Mouse (Mus musculus) brain, embryonic 14.5 days (tissue): ENCODE data around the gene Acot6.

Experiments used
- CTCF ChIP-seq: fragments of 200-500 bp; IDR thresholded peaks from 2 replicates; pipeline ENCODE4 v1.5.1; 2012; ENCODE audit warnings: inconsistent platforms, mild to moderate bottlenecking, moderate library complexity, borderline replicate concordance; ENCODE audit not compliant: insufficient read depth, insufficient read length; ENCODE audit errors: extremely low read depth
- POLR2A ChIP-seq: fragments of 200-500 bp; IDR thresholded peaks from 2 replicates; pipeline ENCODE4 v1.6.1; 2012; ENCODE audit warnings: mild to moderate bottlenecking, inconsistent platforms, borderline replicate concordance; ENCODE audit not compliant: poor library complexity, insufficient read depth, insufficient read length, severe bottlenecking; ENCODE audit errors: extremely low read depth

DNA sequence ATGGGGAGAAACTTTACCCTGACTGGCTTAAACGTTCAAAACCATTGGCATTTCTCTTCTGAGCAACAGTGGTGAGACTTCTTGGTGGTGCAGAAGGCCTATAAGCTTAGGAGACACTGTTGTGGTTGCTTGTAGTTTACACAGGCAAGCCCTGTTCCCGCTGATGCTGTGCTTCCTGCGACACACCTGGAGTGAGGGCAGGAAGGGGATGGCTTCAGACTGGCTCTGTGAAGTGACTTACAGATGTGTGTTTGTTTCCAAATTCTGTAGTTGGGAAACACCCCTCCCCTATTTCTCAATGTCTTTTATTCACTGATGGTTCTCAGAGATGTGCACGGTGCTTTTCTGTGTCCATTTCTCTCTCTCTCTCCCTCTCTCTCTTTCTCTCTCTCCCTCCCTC, 39.7 kb downstream of the Acot6 start:
- TF ChIP-seq CTCF (no peak), POLR2A (no peak)
